In genomic region chr6:51172856-51173619, GRCm38 (mm10) we compare ENCODE assay signal across 8 mouse cellular contexts.
DNase-seq lines count a peak whose midpoint lies in the region; ATAC-seq and TF ChIP-seq lines count a peak whose summit lies in the region.

No protein-coding gene starts in this region.

- peak overlapping the region; percentile 71 for H3K4me2 ChIP-seq in lung, embryonic 15.5 days

- ATAC-seq in lung, embryonic 15.5 days (ENCODE audit: borderline replicate concordance, extremely low read depth, low FRiP score, low TSS enrichment) = peak; percentile 84
- ATAC-seq in frontal cortex, adult (ENCODE audit: low TSS enrichment) = no peak

- H3K4me1 ChIP-seq in heart, adult 2 months (ENCODE audit: control insufficient read depth, insufficient read depth, low read length) = peaks cover 1% of the 10 kb centered on the region; the same call in 1 of the 2 replicates
- peaks cover 39% of the 10 kb centered on the region for H3K4me1 ChIP-seq in lung, embryonic 15.5 days

- peak overlapping the region; percentile 50 for H3K4me3 ChIP-seq in heart, adult 2 months
- peak overlapping the region; percentile 38 for H3K4me3 ChIP-seq in lung, embryonic 15.5 days

- peaks cover 13% of the 10 kb centered on the region for H3K27me3 ChIP-seq in heart, adult 2 months (ENCODE audit: control insufficient read depth, insufficient read depth, low read length)
- H3K27me3 ChIP-seq in lung, embryonic 15.5 days = peaks cover 55% of the 10 kb centered on the region

- H3K36me3 ChIP-seq in heart, adult 2 months (ENCODE audit: control insufficient read depth, insufficient read depth, low read length) = no peaks in the 10 kb centered on the region
- no peaks in the 10 kb centered on the region for H3K36me3 ChIP-seq in lung, embryonic 15.5 days

- no peaks in the 10 kb centered on the region for H3K9me3 ChIP-seq in lung, embryonic 15.5 days

- TF ChIP-seq EP300 in heart, adult 2 months (IDR thresholded peaks at IDR 0.05; ENCODE audit: insufficient read depth, low read depth, low read length) = no peak

- peak; percentile 75 to 78 for DNase-seq in right cerebral cortex, postnatal 10 days (ENCODE audit: low spot score in 2 of 2)
- no peak for DNase-seq in right cerebral cortex, adult 18-20 months
- DNase-seq in embryo, embryonic 9.5 days (ENCODE audit: extremely low spot score) = peak; percentile 95
- DNase-seq in heart, adult 2 months = peak; percentile 88 to 92
- peak; percentile 87 for DNase-seq in kidney, adult 11 months
- peak; percentile 67 for DNase-seq in ovary, postnatal 10 days (ENCODE audit: low spot score)

- WGBS in heart, adult 2 months = 4% methylated on average over 25 of the region's 25 CpGs
- WGBS in lung, embryonic 15.5 days = under 1% methylated on average over 25 of the region's 25 CpGs

- H3K79me2 ChIP-seq in heart, adult 2 months (replicated peaks; ENCODE audit: control insufficient read depth, insufficient read depth, low read length) = no peaks in the 10 kb centered on the region

- H3K27ac ChIP-seq in heart, adult 2 months = peak overlapping the region; percentile 82
- H3K27ac ChIP-seq in lung, embryonic 15.5 days = peak overlapping the region; percentile 81

- peak; percentile 67 for TF ChIP-seq POLR2A in heart, adult 2 months (IDR thresholded peaks at IDR 0.05; ENCODE audit: insufficient read depth, low read depth, low read length)

- peak; percentile 26; the same call in 1 of the 2 replicates for TF ChIP-seq CTCF in heart, adult 2 months (IDR thresholded peaks at IDR 0.05)

- intact Hi-C loops in heart, adult 2 months (cut with DNase I) = loop anchor here (10.0 kb wide), 1 partner anchor 1542 kb away; the partner anchor contains the start of gene Tax1bp1

- H3K9ac ChIP-seq in heart, adult 2 months (ENCODE audit: low read depth, low read length) = peak overlapping the region; percentile 37
- peak overlapping the region; percentile 23; the same call in 1 of the 2 replicates for H3K9ac ChIP-seq in lung, embryonic 15.5 days
